Comparison of ENCODE assay signal across 24 mouse cellular contexts in the genomic region with DNA sequence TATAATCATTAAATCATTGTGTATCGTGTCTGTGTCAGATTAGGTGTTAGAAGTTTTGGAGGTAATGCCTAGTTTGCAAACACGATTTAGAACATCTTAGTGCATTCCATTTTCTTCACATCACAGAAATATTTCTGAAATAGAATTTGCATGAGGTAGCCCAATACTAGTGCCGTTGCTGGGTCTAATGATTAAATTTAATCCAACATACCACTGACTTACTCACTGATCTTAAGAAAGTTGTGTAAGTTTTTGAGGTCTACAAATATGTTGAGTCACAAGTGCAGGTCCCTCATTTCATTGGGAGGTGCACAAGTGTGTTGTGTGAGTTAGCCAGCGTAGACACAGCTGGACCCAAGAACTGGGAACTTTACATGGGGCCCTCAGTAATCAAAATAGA. TPM values are rescaled to one million over a fixed set of nuclear protein-coding genes. Genes with fewer than 3 reads are reported as not detected.
DNase-seq lines count a peak whose midpoint lies in the region; ATAC-seq and TF ChIP-seq lines count a peak whose summit lies in the region.
"Had no signal": no experiment of that assay in that cellular context is flagged by ENCODE, and none has a peak within 500 bp of the region (broad histone marks: within the 10 kb centered on the region; RNA-seq: fewer than 3 reads in every experiment).

No protein-coding gene starts in this region.

- no peaks in the 10 kb centered on the region for H3K4me1 ChIP-seq in limb, embryonic 13.5 days
- H3K4me1 ChIP-seq in limb, embryonic 10.5 days: peaks cover 18% of the 10 kb centered on the region
- H3K4me1 ChIP-seq in CH12.LX (ENCODE audit: control insufficient read depth in 1 of 2, insufficient read depth in 2 of 2): peaks cover 0 to 18% of the 10 kb centered on the region in 2 experiments; a peak in 2 of 4 replicates
- peaks cover 2% of the 10 kb centered on the region; the same call in 1 of the 2 replicates for H3K4me1 ChIP-seq in embryonic fibroblast, embryonic 13.5 days (ENCODE audit: control insufficient read depth, insufficient read depth, low read length)

- dilution Hi-C loops in CH12.LX (cut with MboI; ENCODE audit: extremely low pct_ligation_motif_present, extremely low pct_unique_long_range_greater_than_20kb, low sequenced_read_pairs): no loop called here

- TF ChIP-seq CTCF in CH12.LX (conservative IDR thresholded peaks at IDR 0.05 in 1 of 2, IDR thresholded peaks at IDR 0.05 in 1 of 2; ENCODE audit: low read depth in 2 of 2, low read length in 2 of 2): no peak
- no peak for TF ChIP-seq CTCF in Patski (IDR thresholded peaks at IDR 0.05)
- TF ChIP-seq CTCF in embryonic fibroblast, embryonic 13.5 days (IDR thresholded peaks at IDR 0.05; ENCODE audit: borderline replicate concordance, insufficient read depth, low read length): no peak

- no peak for DNase-seq in limb, embryonic 10.5 days (ENCODE audit: low spot score)
- DNase-seq in CH12.LX (ENCODE audit: extremely low read depth) (peak; percentile 18), Patski (ENCODE audit: low read depth, low spot score) (no peak)
- no peak for DNase-seq in T-cell, adult 2 months (ENCODE audit: low spot score)
- DNase-seq in right cerebral cortex, postnatal 4 days: no peak
- no peak for DNase-seq in left cerebral cortex, adult 11 months (ENCODE audit: low spot score)
- DNase-seq: adrenal gland, adult 2 months; adrenal gland, adult 8-10 months; adrenal gland, postnatal 10 days; adrenal gland, postnatal 14 days; adrenal gland, postnatal 25 days; adrenal gland, postnatal 36 days; B cell, adult 2 months; cerebellum, adult 11 months; cerebellum, adult 11-12 months; cerebellum, adult 18-20 months; cerebellum, adult 2 months; cerebellum, adult 8-10 months had no signal

- H3K9me3 ChIP-seq in limb, embryonic 13.5 days: no peaks in the 10 kb centered on the region
- H3K9me3 ChIP-seq in limb, embryonic 10.5 days (replicated peaks): no peaks in the 10 kb centered on the region
- no peaks in the 10 kb centered on the region for H3K9me3 ChIP-seq in CH12.LX (replicated peaks; ENCODE audit: low read length)
- H3K9me3 ChIP-seq: G1E had no signal

- H3K4me3 ChIP-seq in limb, embryonic 13.5 days: no peak overlapping the region
- H3K4me3 ChIP-seq in limb, embryonic 10.5 days: no peak overlapping the region
- H3K4me3 ChIP-seq in CH12.LX (replicated peaks in 1 of 3; ENCODE audit: low read depth in 2 of 3, low read length in 2 of 3, poor library complexity in 1 of 3): no peak overlapping the region
- H3K4me3 ChIP-seq in embryonic fibroblast, embryonic 13.5 days (ENCODE audit: insufficient read depth, low read length): no peak overlapping the region

- peak; percentile 11; the same call in 1 of the 2 replicates for ATAC-seq in limb, embryonic 13.5 days (ENCODE audit: low FRiP score, low read depth)
- ATAC-seq in Patski: peak; percentile 95
- ATAC-seq: activated CD4-positive, CD25-positive, alpha-beta regulatory T cell, adult 4 months; CD4-positive, CD25-positive, alpha-beta regulatory T cell, adult 4 months had no signal

- TF ChIP-seq EP300 in CH12.LX (IDR thresholded peaks at IDR 0.05; ENCODE audit: low read length): no peak

- no peaks in the 10 kb centered on the region for H3K36me3 ChIP-seq in limb, embryonic 13.5 days
- no peaks in the 10 kb centered on the region for H3K36me3 ChIP-seq in limb, embryonic 10.5 days
- no peaks in the 10 kb centered on the region for H3K36me3 ChIP-seq in CH12.LX (replicated peaks in 1 of 2; ENCODE audit: control insufficient read depth in 1 of 2, insufficient read depth in 1 of 2, low read length in 1 of 2)
- H3K36me3 ChIP-seq: G1E had no signal

- WGBS in limb, embryonic 13.5 days: 80% methylated on average over 4 of the region's 4 CpGs
- WGBS in limb, embryonic 10.5 days: 89% methylated on average over 4 of the region's 4 CpGs

- no peak for TF ChIP-seq RAD21 in CH12.LX (IDR thresholded peaks at IDR 0.05; ENCODE audit: low read depth, low read length)

- no peaks in the 10 kb centered on the region for H3K27me3 ChIP-seq in limb, embryonic 13.5 days
- H3K27me3 ChIP-seq in limb, embryonic 10.5 days (ENCODE audit: low read depth, poor library complexity, severe bottlenecking): no peaks in the 10 kb centered on the region
- H3K27me3 ChIP-seq in CH12.LX (replicated peaks): no peaks in the 10 kb centered on the region
- no peaks in the 10 kb centered on the region for H3K27me3 ChIP-seq in Patski

- TF ChIP-seq POLR2A in CH12.LX (IDR thresholded peaks at IDR 0.05; ENCODE audit: low read depth, low read length): no peak
- TF ChIP-seq POLR2A in embryonic fibroblast, embryonic 13.5 days (IDR thresholded peaks at IDR 0.05; ENCODE audit: low read depth, low read length): no peak

- no peak overlapping the region for H3K4me2 ChIP-seq in limb, embryonic 13.5 days (replicated peaks)
- H3K4me2 ChIP-seq in CH12.LX (ENCODE audit: insufficient read depth, low read depth, poor library complexity, severe bottlenecking): peak overlapping the region; percentile 62; the same call in 1 of the 2 replicates

- in situ Hi-C loops in CH12.LX (cut with MboI; ENCODE audit: low pct_ligation_motif_present, low pct_unique_long_range_greater_than_20kb, low sequenced_read_pairs): no loop called here
- in situ Hi-C loops in Patski (cut with MboI; ENCODE audit: low pct_unique_long_range_greater_than_20kb): no loop called here

- no peaks in the 10 kb centered on the region for H3K79me2 ChIP-seq in CH12.LX (replicated peaks; ENCODE audit: control insufficient read depth, extremely low read depth, insufficient read depth, poor library complexity, severe bottlenecking)

- CTCF ChIA-PET in Patski (lab: Charles Lee): interaction anchor here (1.1 to 2.3 kb wide), 2 partner anchors 13 kb away, joined by 3 to 10 read pairs; no protein-coding TSS in a partner anchor

- POLR2A ChIA-PET in Patski (lab: Charles Lee): no interaction called here

- H3K27ac ChIP-seq in limb, embryonic 13.5 days: no peak overlapping the region
- no peak overlapping the region for H3K27ac ChIP-seq in limb, embryonic 10.5 days
- no peak overlapping the region for H3K27ac ChIP-seq in CH12.LX (ENCODE audit: insufficient read depth, low read depth)
- H3K27ac ChIP-seq in embryonic fibroblast, embryonic 13.5 days (ENCODE audit: insufficient read depth, low read length): peak overlapping the region; percentile 81

- H3K9ac ChIP-seq in limb, embryonic 13.5 days: no peak overlapping the region
- no peak overlapping the region for H3K9ac ChIP-seq in CH12.LX (ENCODE audit: insufficient read depth, low read depth)

TF ChIP-seq in CH12.LX, 34 proteins besides CTCF, POLR2A, EP300 and RAD21:
- TF ChIP-seq CHD2 (IDR thresholded peaks at IDR 0.05; ENCODE audit: low read length) (no peak), MEF2A (IDR thresholded peaks at IDR 0.05; ENCODE audit: borderline replicate concordance, low read depth, low read length) (no peak)

RNA-seq across cellular contexts. Expression of a gene that starts 29.1 kb away (rescaled TPM):
- polyA plus RNA-seq in limb, embryonic 13.5 days (2015; fragmentation: Nextera tagmentation; extraction: Ambion mirVana): 3.2 and 3.4 TPM in 2 replicates
- polyA plus RNA-seq in limb, embryonic 10.5 days (2016; fragmentation: Nextera tagmentation; extraction: Ambion mirVana): 2.4 and 5.3 TPM in 2 replicates
- total RNA-seq in CH12.LX (2012; rRNA removed) (0.04 TPM in 2 replicates), CH12.LX (2014; rRNA removed) (not detected in 2 replicates)
- polyA plus RNA-seq in CH12.LX (2012; ENCODE audit: insufficient read length, low read depth) (not detected in 2 replicates), Patski (2021) (15.4 TPM)
- 9.2 and 17.7 TPM in 2 replicates for polyA plus RNA-seq in embryonic fibroblast, embryonic 13.5 days (2011; ENCODE audit: insufficient read length, low read depth, missing spikeins)
- total RNA-seq: MEL had no signal
- polyA plus RNA-seq: CD4-positive, CD25-positive, alpha-beta regulatory T cell, adult 4 months; G1E had no signal
